Mouse (Mus musculus) bone marrow, adult 2 months (tissue): ENCODE results near the gene Mrps17. TPM values are rescaled to one million over a fixed set of nuclear protein-coding genes. Genes with fewer than 3 reads are reported as not detected.
A peak's percentile ranks its signal among the peaks of the same experiment; 100 is the strongest.

Experiments
- H3K27ac ChIP-seq: fragments of 200-500 bp; 2 replicates; pipeline ENCODE4 v1.5.1; 2012; ENCODE audit warnings: low read depth, mild to moderate bottlenecking, control low read depth, inconsistent platforms, low read length; ENCODE audit not compliant: control insufficient read depth, poor library complexity, insufficient read depth
- H3K4me1 ChIP-seq: fragments of 200-500 bp; 2 replicates; pipeline ENCODE4 v1.6.1; 2011; ENCODE audit warnings: low read length; ENCODE audit not compliant: control insufficient read depth, insufficient read depth
- H3K4me3 ChIP-seq: fragments of 200-500 bp; replicated peaks from 2 replicates; pipeline ENCODE3; 2011; ENCODE audit warnings: mild to moderate bottlenecking, low read depth, low read length, control low read depth; ENCODE audit not compliant: control insufficient read depth
- CTCF ChIP-seq: fragments of 200-500 bp; IDR thresholded peaks from 2 replicates; pipeline ENCODE4 v1.5.1; 2011; ENCODE audit warnings: low read length, control low read depth; ENCODE audit not compliant: control insufficient read depth, insufficient read depth
- POLR2A ChIP-seq: fragments of 200-500 bp; IDR thresholded peaks from 2 replicates; pipeline ENCODE4 v1.6.1; 2011; ENCODE audit warnings: low read depth, mild to moderate bottlenecking, control low read depth, low read length, borderline replicate concordance; ENCODE audit not compliant: control insufficient read depth
- WGBS: fragments of 180-500 bp; shearing (Covaris S2); methylation state at CpG from one replicate; pipeline ENCODE4 v1.1.7; 2018; 5-methylcytosine and 5-hydroxymethylcytosine counted together
- polyA plus RNA-seq: library from polyadenylated mRNA; stranded (reverse); fragments of >200 nt; gene quantifications from 2 replicates; pipeline ENCODE4 v1.2.4, GENCODE M21; 2011; ENCODE audit warnings: low replicate concordance; ENCODE audit not compliant: missing spikeins, insufficient read depth, insufficient read length

Mrps17 gene
- polyA plus RNA-seq, 1 experiment = 46.9 TPM

- WGBS = 21% methylated on average over 7 of the region's 7 CpGs
- TF ChIP-seq CTCF = no peak
- Histone ChIP-seq H3K4me3 (peak overlapping the region; percentile 69), H3K4me1 (peaks cover 5% of the 10 kb centered on the region), H3K27ac (no peak overlapping the region)
Observed at GRCm38 (mm10) chr5:129725774-129726392, 10.6 kb downstream of the Mrps17 start.

- WGBS = 88% methylated on average over 3 of the region's 3 CpGs
- Histone ChIP-seq H3K4me3 (no peak overlapping the region), H3K4me1 (peaks cover 5% of the 10 kb centered on the region), H3K27ac (no peak overlapping the region)
- TF ChIP-seq CTCF = no peak
- TF ChIP-seq POLR2A = no peak
Observed at GRCm38 (mm10) chr5:129726784-129727183, 11.5 kb downstream of the Mrps17 start.

- peaks cover 3% of the 10 kb centered on the region; the same call in 1 of the 2 replicates for H3K4me1 ChIP-seq
- no peak overlapping the region for H3K27ac ChIP-seq
- no peak overlapping the region for H3K4me3 ChIP-seq
- TF ChIP-seq POLR2A = no peak
- TF ChIP-seq CTCF = no peak
- WGBS = 39% methylated on average over 11 of the region's 11 CpGs
Observed at GRCm38 (mm10) chr5:129729286-129729685, 14.0 kb downstream of the Mrps17 start.

- 26% methylated on average over 11 of the region's 11 CpGs for WGBS
- TF ChIP-seq POLR2A = no peak
- Histone ChIP-seq H3K4me1 (peaks cover 3% of the 10 kb centered on the region; the same call in 1 of the 2 replicates), H3K27ac (no peak overlapping the region), H3K4me3 (no peak overlapping the region)
Observed at GRCm38 (mm10) chr5:129730344-129730743, 15.0 kb downstream of the Mrps17 start.

- Histone ChIP-seq H3K4me3 (no peak overlapping the region), H3K4me1 (peaks cover 3% of the 10 kb centered on the region; the same call in 1 of the 2 replicates), H3K27ac (no peak overlapping the region)
- TF ChIP-seq CTCF (no peak), POLR2A (no peak)
- 78% methylated on average over 5 of the region's 5 CpGs for WGBS
Observed at GRCm38 (mm10) chr5:129731021-129731420, 15.7 kb downstream of the Mrps17 start.

GRCm38 (mm10) chr5:129740976-129741375 lies 25.7 kb downstream of the Mrps17 start:
- H3K4me1 ChIP-seq = no peaks in the 10 kb centered on the region
- 85% methylated on average over 1 of the region's 1 CpGs for WGBS
- TF ChIP-seq CTCF (no peak), POLR2A (no peak)
- H3K4me3 ChIP-seq = no peak overlapping the region
- no peak overlapping the region for H3K27ac ChIP-seq

- TF ChIP-seq CTCF (no peak), POLR2A (no peak)
- Histone ChIP-seq H3K4me1 (no peaks in the 10 kb centered on the region), H3K27ac (no peak overlapping the region), H3K4me3 (no peak overlapping the region)
- WGBS = 76% methylated on average over 7 of the region's 7 CpGs
Observed at GRCm38 (mm10) chr5:129742903-129743488, 27.7 kb downstream of the Mrps17 start.

GRCm38 (mm10) chr5:129744050-129744449 lies 28.8 kb downstream of the Mrps17 start:
- no peaks in the 10 kb centered on the region for H3K4me1 ChIP-seq
- H3K4me3 ChIP-seq = no peak overlapping the region
- TF ChIP-seq CTCF = no peak
- TF ChIP-seq POLR2A = no peak
- H3K27ac ChIP-seq = no peak overlapping the region
- WGBS = 83% methylated on average over 6 of the region's 6 CpGs
